In the genomic region with DNA sequence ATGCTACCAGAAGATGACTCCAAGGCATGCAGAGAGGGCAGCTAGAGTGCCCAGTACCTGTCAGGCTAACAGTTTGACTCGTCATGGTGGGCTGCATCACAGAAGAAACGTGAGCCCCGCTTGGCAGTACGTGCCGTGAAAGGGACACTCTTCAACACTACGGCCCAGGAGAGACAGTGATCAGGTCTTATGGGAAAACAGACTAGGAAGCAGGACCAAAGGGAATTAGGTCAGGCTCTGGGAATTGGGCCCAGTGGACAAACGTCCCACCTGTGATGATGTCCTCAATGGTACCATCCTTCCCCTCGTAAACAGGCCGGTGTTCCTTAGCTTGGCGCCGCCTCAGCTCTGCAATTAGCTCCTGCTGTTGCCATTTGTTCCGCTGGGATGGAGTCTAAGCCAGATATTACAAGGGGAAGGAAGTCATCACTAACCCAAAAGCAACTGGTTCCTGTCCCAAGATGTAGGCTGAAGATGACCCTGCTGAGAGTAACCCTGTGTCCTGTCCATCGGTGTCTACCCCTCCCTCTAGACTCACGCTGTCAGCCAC, we compare ENCODE assay signal across 9 mouse cellular contexts. TPM values are rescaled to one million over a fixed set of nuclear protein-coding genes. Genes with fewer than 3 reads are reported as not detected.
DNase-seq lines count a peak whose midpoint lies in the region; ATAC-seq and TF ChIP-seq lines count a peak whose summit lies in the region.
"Had no signal": no experiment of that assay in that cellular context is flagged by ENCODE, and none has a peak within 500 bp of the region (broad histone marks: within the 10 kb centered on the region; RNA-seq: fewer than 3 reads in every experiment).

No protein-coding gene starts in this region.

- H3K9ac ChIP-seq in forebrain, embryonic 12.5 days, result no peak overlapping the region
- no peak overlapping the region for H3K9ac ChIP-seq in liver, postnatal 0 days (replicated peaks)

- H3K4me1 ChIP-seq in forebrain, embryonic 10.5 days, result 0 out of 2 replicates have a peak, but pooled peaks cover 4% of the 10 kb centered on the region
- H3K4me1 ChIP-seq in forebrain, embryonic 12.5 days, result no peaks in the 10 kb centered on the region
- peaks cover 4% of the 10 kb centered on the region; the same call in 1 of the 2 replicates for H3K4me1 ChIP-seq in liver, postnatal 0 days (ENCODE audit: insufficient read depth)

- H3K4me3 ChIP-seq in forebrain, embryonic 10.5 days, result no peak overlapping the region
- no peak overlapping the region for H3K4me3 ChIP-seq in forebrain, embryonic 12.5 days (replicated peaks)
- H3K4me3 ChIP-seq in layer of hippocampus, adult 2 months, result no peak overlapping the region
- H3K4me3 ChIP-seq in liver, postnatal 0 days (ENCODE audit: low read depth, low read length), result no peak overlapping the region

- no peak overlapping the region for H3K4me2 ChIP-seq in forebrain, embryonic 12.5 days
- no peak overlapping the region for H3K4me2 ChIP-seq in liver, postnatal 0 days (ENCODE audit: low read depth, low read length)

- no peak for ATAC-seq in forebrain, embryonic 12.5 days (ENCODE audit: low FRiP score)
- ATAC-seq in liver, postnatal 0 days, result no peak
- ATAC-seq: Patski had no signal

- 91% methylated on average over 14 of the region's 14 CpGs for WGBS in forebrain, embryonic 10.5 days
- 92% methylated on average over 14 of the region's 14 CpGs for WGBS in forebrain, embryonic 12.5 days
- WGBS in liver, postnatal 0 days (ENCODE audit: insufficient replicate concordance), result 76% methylated on average over 14 of the region's 14 CpGs

- H3K9me3 ChIP-seq in forebrain, embryonic 10.5 days, result no peaks in the 10 kb centered on the region
- H3K9me3 ChIP-seq in forebrain, embryonic 12.5 days, result no peaks in the 10 kb centered on the region
- no peaks in the 10 kb centered on the region for H3K9me3 ChIP-seq in liver, postnatal 0 days (ENCODE audit: low read length)

- no peak for DNase-seq in forebrain, embryonic 10.5 days (ENCODE audit: extremely low spot score, low spot score)
- no peak for DNase-seq in layer of hippocampus, adult 2 months (ENCODE audit: low spot score in 2 of 2)
- no peak for DNase-seq in layer of hippocampus, adult 8-10 months (ENCODE audit: low spot score in 2 of 2)
- DNase-seq in cerebellum, postnatal 36 days, result peak; percentile 60 to 61
- no peak for DNase-seq in liver, postnatal 0 days
- no peak for DNase-seq in adrenal gland, postnatal 4 days (ENCODE audit: low spot score in 2 of 2)
- no peak for DNase-seq in c-Kit-positive CD71-positive TER-119-positive erythroid progenitor cells, embryonic 14.5 days (ENCODE audit: low spot score)

- H3K27ac ChIP-seq in forebrain, embryonic 10.5 days, result 0 out of 2 replicates have a peak overlapping the region, but pooled peaks have one; percentile 30
- H3K27ac ChIP-seq in forebrain, embryonic 12.5 days, result no peak overlapping the region
- H3K27ac ChIP-seq in layer of hippocampus, adult 2 months, result peak overlapping the region; percentile 65
- H3K27ac ChIP-seq in liver, postnatal 0 days (ENCODE audit: low read depth), result 0 out of 2 replicates have a peak overlapping the region, but pooled peaks have one; percentile 16

- no peak for TF ChIP-seq CTCF in layer of hippocampus, adult 2 months (conservative IDR thresholded peaks at IDR 0.05)
- TF ChIP-seq CTCF in liver, postnatal 0 days (IDR thresholded peaks at IDR 0.05; ENCODE audit: low read depth), result no peak

- H3K36me3 ChIP-seq in forebrain, embryonic 10.5 days (replicated peaks), result peaks cover 100% of the 10 kb centered on the region
- H3K36me3 ChIP-seq in forebrain, embryonic 12.5 days (replicated peaks), result peaks cover 96% of the 10 kb centered on the region
- peaks cover 41% of the 10 kb centered on the region for H3K36me3 ChIP-seq in liver, postnatal 0 days (replicated peaks; ENCODE audit: insufficient read depth, low read length)

- TF ChIP-seq EP300 in liver, postnatal 0 days (IDR thresholded peaks at IDR 0.05; ENCODE audit: low read depth), result no peak

- no peaks in the 10 kb centered on the region for H3K27me3 ChIP-seq in forebrain, embryonic 10.5 days (ENCODE audit: poor library complexity, severe bottlenecking)
- no peaks in the 10 kb centered on the region for H3K27me3 ChIP-seq in forebrain, embryonic 12.5 days
- no peaks in the 10 kb centered on the region for H3K27me3 ChIP-seq in liver, postnatal 0 days (ENCODE audit: insufficient read depth, low read length)
- H3K27me3 ChIP-seq: Patski had no signal

RNA-seq across cellular contexts. Expression of a gene that starts 23.2 kb away (rescaled TPM):
- polyA plus RNA-seq in forebrain, embryonic 10.5 days (2016; fragmentation: Nextera tagmentation; extraction: Ambion mirVana), result 0.11 and 0.17 TPM in 2 replicates
- 0.18 and 0.19 TPM in 2 replicates for polyA plus RNA-seq in forebrain, embryonic 12.5 days (2016; fragmentation: Nextera tagmentation; extraction: Ambion mirVana)
- 1 to 10 TPM; 1.2 to 1.9 TPM for total RNA-seq in layer of hippocampus, adult 2 months (2021)
- total RNA-seq in layer of hippocampus, adult 8-10 months (2022), result 1 to 10 TPM in 3 of 4 experiments, under 1 TPM in 1; 0.61 to 2.6 (median 1.6) TPM
- polyA plus RNA-seq in liver, postnatal 0 days (2015; fragmentation: Nextera tagmentation; extraction: Ambion mirVana), result not detected in 2 replicates
- 1 to 10 TPM; 1.6 to 2.4 TPM for total RNA-seq in adrenal gland, postnatal 4 days (2021)

RNA-seq across cellular contexts. Expression of a gene that starts 24.0 kb away (rescaled TPM):
- polyA plus RNA-seq in forebrain, embryonic 10.5 days (2016; fragmentation: Nextera tagmentation; extraction: Ambion mirVana), result 60.7 and 62.2 TPM in 2 replicates
- polyA plus RNA-seq in forebrain, embryonic 12.5 days (2016; fragmentation: Nextera tagmentation; extraction: Ambion mirVana), result 86.9 and 88.2 TPM in 2 replicates
- 100 to 1,000 TPM; 114 to 119 TPM for total RNA-seq in layer of hippocampus, adult 2 months (2021)
- 100 to 1,000 TPM in 1 of 4 experiments, 10 to 100 TPM in 3; 93.1 to 117 (median 99.9) TPM for total RNA-seq in layer of hippocampus, adult 8-10 months (2022)
- polyA plus RNA-seq in liver, postnatal 0 days (2015; fragmentation: Nextera tagmentation; extraction: Ambion mirVana), result 7.1 and 8.6 TPM in 2 replicates
- total RNA-seq in adrenal gland, postnatal 4 days (2021), result 10 to 100 TPM; 68.7 to 77.8 TPM

RNA-seq across cellular contexts. Expression of a gene that starts 51.3 kb away (rescaled TPM):
- polyA plus RNA-seq in forebrain, embryonic 10.5 days (2016; fragmentation: Nextera tagmentation; extraction: Ambion mirVana), result 14.3 and 16.9 TPM in 2 replicates
- polyA plus RNA-seq in forebrain, embryonic 12.5 days (2016; fragmentation: Nextera tagmentation; extraction: Ambion mirVana), result 12.1 and 14.1 TPM in 2 replicates
- total RNA-seq in layer of hippocampus, adult 2 months (2021), result 1 to 10 TPM; 9.0 to 9.7 TPM
- 10 to 100 TPM in 3 of 4 experiments, 1 to 10 TPM in 1; 8.9 to 19.6 (median 14.1) TPM for total RNA-seq in layer of hippocampus, adult 8-10 months (2022)
- polyA plus RNA-seq in liver, postnatal 0 days (2015; fragmentation: Nextera tagmentation; extraction: Ambion mirVana), result 2.2 and 2.4 TPM in 2 replicates
- total RNA-seq in adrenal gland, postnatal 4 days (2021), result 10 to 100 TPM; 41.0 to 45.6 TPM

Comparison
In these comparisons a context has a peak if more than half of its experiments do, and no peak if none do; other contexts are left out.
1. DNase-seq: peak in cerebellum, postnatal 36 days (2 of 2); none in forebrain, embryonic 10.5 days (single experiment), layer of hippocampus, adult 2 months (0 of 2), layer of hippocampus, adult 8-10 months (0 of 2), liver, postnatal 0 days (single experiment), adrenal gland, postnatal 4 days (0 of 2) and c-Kit-positive CD71-positive TER-119-positive erythroid progenitor cells, embryonic 14.5 days (single experiment).